Mouse (Mus musculus) frontal cortex, adult 2 months (tissue): ENCODE data around the gene Rps10. TPM values are rescaled to one million over a fixed set of nuclear protein-coding genes. Genes with fewer than 3 reads are reported as not detected.

Source experiments
- DNase-seq, 2 experiments: peaks; one replicate each; pipeline ENCODE4 v3.0.0; 2022; ENCODE audit warnings: low spot score in 1 of 2; ENCODE audit errors: extremely low spot score in 1 of 2
- polyA plus RNA-seq: library from polyadenylated mRNA; depleted of rRNA; stranded (reverse); fragments of >200 nt; gene quantifications from 2 replicates; pipeline ENCODE4 v1.2.3, GENCODE M21; 2012; rRNA removed

The Rps10 gene
- 567 and 606 TPM in 2 replicates for polyA plus RNA-seq

DNA sequence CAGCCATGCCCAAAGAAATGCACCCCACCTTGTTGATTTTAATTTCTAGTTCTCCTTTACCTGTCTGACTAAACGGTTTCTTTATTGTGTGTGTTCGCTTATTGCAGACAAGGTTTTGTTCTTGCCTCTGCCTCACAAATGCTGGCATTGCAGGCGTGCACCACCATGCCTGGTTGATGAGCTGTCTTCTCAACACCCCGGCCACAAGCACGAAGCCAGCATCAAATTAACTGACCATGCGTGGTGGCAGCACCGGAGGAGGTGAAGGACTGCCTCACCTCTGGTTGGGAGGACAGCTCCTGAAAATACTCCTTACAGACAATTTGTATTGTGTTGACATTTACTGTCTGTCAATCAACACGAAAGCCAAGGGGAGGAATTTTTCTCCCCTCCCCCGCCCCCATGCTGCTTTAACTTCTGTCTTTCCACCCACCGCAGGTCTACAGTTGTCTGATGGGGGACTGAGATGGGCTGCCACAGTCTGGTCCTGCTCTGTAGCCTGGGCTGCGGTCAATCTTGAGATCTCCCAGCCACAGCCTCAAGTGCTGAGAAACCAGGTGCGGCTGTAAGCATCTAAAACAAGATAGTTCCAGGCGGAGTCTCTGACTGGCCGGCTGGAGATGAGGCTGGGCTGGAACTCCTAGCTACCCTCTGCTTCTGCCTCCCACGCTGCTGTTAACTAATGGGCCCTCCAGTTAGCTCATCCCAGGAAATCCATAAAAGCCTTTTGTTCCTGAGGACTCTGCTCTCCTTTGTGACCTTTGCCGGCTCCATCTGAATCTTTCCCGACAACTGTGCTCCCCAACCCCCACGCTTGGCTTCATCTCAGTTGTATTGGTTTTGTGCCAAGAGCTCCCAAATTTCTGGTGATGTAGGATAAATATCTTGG, at the start of gene Rps10:
Gene Rps10 (minus strand): TSS at position 538 of the 889 bp plus-strand sequence.
- no peak for DNase-seq

GRCm38 (mm10) chr17:27685550-27685913, 49.1 kb upstream of the Rps10 start:
- no peak for DNase-seq

- peak in 1 of 2 experiments; percentile 91 for DNase-seq
Observed at GRCm38 (mm10) chr17:27684886-27685549, 48.5 kb upstream of the Rps10 start.

DNA sequence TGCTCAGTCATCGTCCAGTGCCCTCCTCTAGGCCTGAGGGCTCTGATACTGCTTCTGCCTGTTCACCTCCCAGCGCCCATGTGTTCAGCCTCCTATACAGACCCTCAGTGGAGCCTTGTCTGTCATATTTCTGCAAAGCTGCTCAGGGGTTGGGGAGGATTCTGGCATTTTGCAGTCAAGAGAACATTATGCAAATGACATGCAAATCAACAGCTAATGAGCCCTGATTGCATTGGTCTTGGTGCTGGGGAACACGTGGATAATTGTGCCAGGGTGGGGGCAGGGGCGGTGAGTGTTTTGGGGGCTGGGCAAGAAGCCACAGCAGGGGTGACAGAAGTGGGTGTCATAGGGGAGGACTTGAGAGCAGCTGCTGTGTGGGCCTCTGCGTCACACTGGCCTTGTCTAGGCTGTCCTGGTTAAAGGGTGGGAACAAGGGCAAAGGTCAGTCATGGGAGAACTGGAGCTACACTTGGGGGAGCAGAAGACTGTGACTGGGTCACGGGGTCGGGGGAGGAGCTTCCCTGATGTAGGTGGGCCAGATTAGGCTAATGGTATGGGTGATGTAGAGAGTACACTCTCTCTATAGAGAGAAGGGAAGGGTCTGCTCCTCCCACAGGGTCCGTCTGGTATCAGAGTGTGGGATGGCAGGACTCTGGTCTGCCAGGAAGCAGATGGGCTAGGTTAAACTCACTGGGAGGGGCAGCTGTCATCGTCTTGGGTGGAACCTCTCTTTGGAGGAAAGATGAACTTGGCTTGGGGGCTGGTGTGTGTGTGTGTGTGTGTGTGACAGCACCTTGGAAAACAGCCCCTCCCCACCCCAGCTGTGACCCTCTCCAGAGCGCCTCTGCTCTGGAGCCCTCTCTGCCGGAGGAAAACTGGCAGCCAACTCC, 42.7 kb upstream of the Rps10 start:
- DNase-seq: no peak

- no peak for DNase-seq
Observed at GRCm38 (mm10) chr17:27677756-27678155, 41.3 kb upstream of the Rps10 start.

DNA sequence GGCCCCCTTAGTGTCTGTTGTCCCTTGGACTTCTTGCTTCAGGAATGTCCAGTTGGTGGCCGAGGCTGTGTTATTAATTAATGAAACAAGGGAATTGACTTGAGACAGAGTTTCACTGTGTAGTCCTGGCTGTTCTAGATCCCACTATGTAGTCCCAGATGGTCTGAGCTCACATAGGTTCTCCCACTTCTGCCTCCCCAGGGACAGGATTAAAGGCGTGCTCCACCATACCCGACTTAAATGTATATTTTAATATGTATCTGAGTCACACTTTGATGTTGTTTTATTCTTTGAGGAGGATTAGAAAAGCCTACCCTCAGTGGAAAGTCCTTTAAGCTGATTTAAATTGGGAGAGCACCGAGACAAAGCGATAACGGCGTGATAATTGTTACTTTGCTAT, 39.8 kb upstream of the Rps10 start:
- no peak for DNase-seq

DNA sequence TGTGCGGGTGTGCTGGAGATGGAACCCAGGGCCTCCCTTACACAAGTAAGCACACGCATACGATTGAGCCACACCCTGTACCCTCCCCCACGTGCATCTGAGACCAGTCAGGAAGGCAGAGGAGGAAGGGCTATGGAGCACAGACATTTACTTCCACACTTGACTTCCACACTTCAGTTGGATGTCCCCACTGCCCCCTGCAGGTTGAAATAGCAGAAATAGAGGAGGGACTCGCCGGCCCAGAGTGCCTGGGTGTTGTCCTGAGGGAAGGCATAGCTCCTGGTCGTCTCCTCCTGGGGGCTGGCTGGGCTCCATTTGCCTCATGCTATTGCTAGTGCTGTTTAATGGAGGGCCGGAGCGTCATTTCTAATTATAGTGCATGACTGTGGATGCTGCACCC, 39.0 kb upstream of the Rps10 start:
- no peak for DNase-seq

GRCm38 (mm10) chr17:27673945-27674344, 37.5 kb upstream of the Rps10 start:
- no peak for DNase-seq

DNA sequence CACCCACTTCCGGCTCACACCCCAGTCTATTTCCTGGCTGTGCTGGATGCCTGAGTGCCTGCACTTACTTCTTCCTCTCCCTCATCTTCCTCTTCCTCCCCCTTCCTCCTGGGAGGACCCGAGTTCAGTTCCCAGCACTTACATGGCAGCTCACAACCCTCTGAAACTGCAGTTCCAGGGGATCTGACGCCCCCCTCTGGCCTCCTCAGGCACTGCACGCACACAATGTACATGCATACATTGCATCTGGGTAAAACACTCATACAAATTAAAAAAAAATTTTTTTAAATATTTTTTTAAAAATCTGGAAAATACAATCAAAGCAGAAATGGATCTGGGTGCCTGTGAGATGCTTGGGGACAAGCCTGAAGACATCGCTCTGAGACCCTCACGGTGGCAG, 35.3 kb upstream of the Rps10 start:
- no peak for DNase-seq

DNA sequence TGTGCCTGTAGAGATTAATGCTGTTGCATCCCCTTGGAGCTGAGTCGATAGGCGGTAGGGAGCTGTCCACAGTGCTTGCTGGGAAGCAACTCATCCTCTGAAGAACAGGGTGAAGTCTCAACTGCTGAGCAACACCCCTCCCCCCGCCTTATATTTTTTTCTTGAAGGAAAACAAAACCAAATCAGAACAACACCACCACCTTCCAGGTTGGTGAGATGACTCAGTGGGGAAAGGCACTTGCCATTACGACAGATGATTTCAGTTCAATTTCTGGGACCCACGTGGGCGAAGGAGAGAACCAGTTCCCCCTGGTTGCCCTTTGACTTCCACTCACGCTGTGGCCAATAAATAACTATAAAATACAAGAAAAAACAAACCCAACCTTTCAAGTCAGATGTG, 22.3 kb upstream of the Rps10 start:
- DNase-seq: no peak

DNA sequence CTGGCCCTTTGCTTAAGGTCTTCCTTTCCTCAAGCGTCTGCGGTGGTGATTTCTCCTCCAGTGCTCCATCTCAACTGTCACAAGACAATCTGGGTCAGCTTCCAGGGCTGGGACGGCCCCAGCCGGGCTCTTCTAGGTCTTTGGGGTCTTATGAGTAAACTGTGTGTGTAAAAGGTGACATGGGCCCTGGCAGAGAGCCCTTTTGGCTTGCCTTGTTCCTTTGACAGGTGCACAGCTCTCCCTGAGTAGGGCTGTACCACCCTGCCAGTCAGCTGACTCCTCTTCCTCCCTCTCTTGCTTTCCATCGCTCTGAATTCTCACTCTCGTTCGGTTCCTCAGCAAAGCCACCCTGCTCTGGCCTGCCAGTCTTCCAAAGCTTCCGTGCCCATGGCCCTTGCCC, 20.7 kb upstream of the Rps10 start:
- DNase-seq: no peak

DNA sequence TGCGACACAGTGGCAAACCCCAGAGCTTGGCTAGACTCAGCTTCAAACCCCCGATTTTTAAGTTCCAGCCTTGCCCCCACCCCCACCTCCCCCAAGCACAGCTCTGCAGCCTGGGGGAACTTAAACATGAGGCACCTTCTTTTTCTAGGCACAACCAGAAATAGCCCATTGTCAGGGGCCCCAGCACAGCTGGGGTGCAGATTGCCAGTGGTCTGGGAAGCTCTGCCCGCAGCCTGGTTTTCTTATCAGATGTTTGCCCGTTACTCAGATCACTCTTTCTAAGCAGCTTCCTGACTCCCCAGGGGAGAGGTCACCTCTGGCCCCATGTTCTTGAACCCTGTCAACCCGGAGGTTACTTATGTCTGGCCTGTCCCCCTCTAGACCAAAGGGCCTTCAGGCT, 19.9 kb upstream of the Rps10 start:
- DNase-seq: no peak

DNA sequence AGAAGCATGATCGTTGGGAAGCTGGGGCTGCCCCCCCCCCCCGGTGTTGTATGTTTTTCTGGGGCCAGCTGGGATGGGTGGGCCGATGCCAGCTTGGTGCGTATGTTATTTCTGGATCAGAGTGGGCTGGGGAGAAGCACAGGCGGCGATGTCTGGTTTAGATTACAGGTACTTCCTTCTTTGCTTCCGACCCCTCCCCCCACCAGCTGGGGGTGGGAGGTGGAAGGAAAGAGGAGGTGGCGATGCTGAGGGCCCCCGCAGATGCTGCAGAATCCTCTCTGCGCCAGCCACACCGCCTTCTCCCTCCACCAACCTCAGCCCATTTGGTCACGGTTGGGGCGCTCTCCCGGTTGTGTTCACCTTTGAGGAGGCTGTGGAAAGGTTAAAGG, 19.5 kb upstream of the Rps10 start:
- DNase-seq: peak in 1 of 2 experiments; percentile 83

- peak in 1 of 2 experiments; percentile 84 for DNase-seq
Observed at GRCm38 (mm10) chr17:27655089-27656010, 18.9 kb upstream of the Rps10 start, which contains the start of gene Pacsin1. Gene Pacsin1, plus strand, starts transcription at chr17:27655509.

DNA sequence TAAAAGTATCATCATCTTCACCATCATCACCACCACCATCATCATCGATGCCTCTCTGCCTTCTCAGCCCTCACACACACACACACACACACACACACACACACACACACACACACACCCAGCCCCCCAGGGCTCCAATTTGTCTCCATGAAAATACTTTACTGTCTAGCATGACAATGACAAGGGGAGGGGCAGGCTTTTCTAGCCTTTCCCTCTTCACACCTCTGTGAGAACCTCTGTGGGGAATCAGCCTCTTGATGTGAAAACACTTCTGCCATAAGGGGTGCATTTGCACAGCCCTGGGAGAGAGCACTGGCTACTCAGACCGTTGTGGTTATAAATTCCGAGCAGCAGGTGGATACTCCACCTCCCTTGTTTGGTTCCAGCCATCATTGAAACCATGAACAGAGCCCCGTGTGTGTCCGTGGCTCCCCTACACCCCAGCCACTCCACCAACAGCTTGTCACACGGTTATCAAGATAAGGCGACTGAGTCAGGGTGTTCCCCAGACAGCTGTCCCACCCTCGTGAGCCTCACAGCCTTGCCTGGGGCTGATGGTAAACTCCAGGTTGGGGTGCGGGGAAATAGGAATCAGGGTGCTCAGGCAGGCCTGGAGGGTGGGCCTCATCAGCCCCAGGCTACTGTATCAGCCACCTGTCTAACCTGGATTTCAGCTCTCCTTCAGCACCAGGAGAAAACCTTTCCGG, 16.9 kb upstream of the Rps10 start:
- no peak for DNase-seq

DNA sequence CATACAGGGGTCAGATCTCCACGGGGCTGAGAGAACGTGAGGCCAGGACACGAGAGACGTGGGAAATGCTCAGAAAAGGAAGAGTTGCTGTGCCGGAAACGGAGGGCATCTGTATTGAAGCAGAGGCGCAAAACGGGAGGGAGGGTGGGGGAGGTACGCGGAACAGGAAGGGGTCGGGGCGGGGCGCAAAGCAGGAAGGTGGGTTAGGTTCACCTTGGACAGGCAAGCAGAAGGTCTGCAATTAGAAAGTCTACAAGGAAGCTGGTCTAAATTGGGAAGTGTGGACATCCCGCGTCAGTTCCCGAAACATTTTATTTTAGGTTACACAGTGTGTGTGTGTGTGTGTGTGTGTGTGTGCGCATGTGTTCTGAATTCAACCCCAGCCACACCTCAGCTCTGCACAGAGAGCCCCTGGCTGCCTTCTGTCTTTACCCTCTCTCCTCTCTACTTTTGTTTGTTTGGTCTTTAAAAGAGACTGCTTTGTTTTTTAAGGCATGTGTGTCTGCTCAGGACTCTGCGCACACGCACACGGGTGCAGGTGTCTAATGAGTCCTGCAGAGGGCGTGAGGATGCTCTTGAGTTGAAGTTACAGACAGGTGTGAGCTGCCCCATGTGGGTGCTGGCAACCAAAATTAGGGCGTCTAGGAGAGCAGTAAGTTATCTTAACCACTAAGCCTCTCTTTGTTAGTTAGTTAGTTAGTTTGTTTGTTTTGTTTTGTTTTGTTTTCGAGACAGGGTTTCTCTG, 15.7 kb upstream of the Rps10 start:
- no peak for DNase-seq

GRCm38 (mm10) chr17:27650586-27650985, 14.1 kb upstream of the Rps10 start:
- no peak for DNase-seq

GRCm38 (mm10) chr17:27650160-27650559, 13.7 kb upstream of the Rps10 start:
- DNase-seq: peak in 1 of 2 experiments; percentile 80

DNA sequence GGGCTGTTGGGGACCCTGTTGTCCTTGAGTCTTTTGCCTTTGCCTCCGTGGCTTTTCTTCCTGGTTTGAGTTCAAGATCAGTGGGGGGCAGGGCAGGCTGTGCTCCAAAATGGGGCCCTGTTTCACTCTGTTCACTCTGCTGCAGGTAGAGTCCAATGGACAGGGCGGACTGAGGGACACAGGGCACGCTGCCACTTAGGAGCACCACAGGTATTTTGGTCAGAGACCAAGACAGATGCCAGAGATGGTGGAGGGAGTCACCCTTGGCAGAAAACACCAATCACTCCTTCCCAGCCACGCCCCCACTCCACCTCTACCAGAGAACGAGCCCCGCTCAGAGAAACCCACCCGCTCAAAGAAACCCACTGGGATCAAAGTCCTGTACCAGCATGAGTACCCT, 9.3 kb upstream of the Rps10 start:
- DNase-seq: no peak
